Mouse (Mus musculus) thymus, adult 18-20 months (tissue): ENCODE measurements around the gene Gpbp1.
A peak's percentile ranks its signal among the peaks of the same experiment; 100 is the strongest.

Experiments used
- DNase-seq, 2 experiments: peaks; one replicate each; pipeline ENCODE4 v3.0.0; 2022; ENCODE audit warnings: mixed read lengths in 2 of 2

Gene Gpbp1

DNA sequence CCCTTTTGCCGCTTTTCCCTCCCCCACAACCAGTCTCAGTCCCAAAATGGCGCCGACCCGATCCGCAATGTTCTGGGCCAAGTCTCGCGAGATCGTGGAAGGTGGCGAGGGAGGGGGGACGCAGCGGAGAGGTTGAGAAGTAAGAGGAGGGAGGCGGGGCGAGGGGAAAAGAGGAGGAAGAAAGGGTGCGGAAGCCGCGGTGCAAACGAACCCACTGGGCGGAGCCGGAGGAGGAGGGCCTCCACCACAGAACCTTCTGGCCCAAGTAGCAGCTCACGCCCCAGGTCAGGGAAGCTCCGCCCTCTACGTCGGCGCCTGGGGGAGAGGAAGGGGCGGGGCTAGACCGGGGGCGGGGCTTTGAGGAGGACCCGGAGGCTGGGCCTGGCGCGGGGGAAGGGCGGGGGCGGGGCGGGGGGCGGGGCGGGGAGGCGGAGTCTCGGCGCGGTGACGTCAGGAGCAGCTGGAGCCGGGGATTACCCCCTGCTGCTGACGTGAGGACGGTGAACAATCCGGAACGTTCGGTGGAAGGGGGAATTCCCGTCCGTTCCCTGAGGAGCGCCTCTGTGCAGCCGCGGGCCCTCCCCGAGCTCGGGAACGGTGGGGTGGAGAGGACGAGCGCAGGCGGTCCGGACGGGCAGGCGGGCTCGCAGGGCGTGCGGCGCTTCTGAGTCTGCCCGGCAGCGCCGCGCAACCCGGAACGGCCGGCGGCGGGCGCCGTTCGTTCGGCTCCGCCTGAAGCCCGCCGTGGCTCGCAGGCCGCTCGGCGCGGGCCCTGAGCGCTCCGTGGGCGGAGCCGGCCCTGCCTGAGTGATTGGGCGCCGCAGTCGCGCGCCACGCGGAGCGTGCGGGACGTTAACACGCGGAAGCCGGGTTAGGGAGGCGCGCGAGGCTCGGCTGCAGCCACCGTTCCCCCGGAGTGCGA is at the start of gene Gpbp1:
Gene Gpbp1 (minus strand): TSS at position 310 of the 922 bp plus-strand sequence.
- DNase-seq = peak; percentile 100

DNA sequence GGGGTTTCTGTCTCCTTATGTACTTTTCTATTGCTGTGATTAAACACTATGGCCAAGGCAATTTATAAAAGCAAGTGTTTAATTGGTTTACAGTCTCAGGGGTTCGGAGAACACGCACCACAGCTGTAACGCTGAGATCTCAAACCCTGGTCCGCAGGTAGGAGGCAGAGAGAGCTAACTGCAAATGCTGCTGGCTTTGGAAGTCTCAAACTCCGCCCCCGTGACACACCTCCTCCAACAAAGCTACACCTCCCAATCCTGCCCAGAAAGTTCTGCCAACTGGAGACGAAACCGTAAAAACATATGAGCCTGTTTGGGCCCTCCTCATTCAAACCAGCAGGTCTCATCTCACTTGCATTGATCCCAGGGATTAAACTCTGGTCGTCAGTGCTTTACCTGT is 47.8 kb upstream of the Gpbp1 start:
- DNase-seq = no peak

GRCm38 (mm10) chr13:111536207-111536887 is 46.4 kb upstream of the Gpbp1 start:
- no peak for DNase-seq

- DNase-seq = no peak
Observed at GRCm38 (mm10) chr13:111534131-111534530, 44.2 kb upstream of the Gpbp1 start.

DNA sequence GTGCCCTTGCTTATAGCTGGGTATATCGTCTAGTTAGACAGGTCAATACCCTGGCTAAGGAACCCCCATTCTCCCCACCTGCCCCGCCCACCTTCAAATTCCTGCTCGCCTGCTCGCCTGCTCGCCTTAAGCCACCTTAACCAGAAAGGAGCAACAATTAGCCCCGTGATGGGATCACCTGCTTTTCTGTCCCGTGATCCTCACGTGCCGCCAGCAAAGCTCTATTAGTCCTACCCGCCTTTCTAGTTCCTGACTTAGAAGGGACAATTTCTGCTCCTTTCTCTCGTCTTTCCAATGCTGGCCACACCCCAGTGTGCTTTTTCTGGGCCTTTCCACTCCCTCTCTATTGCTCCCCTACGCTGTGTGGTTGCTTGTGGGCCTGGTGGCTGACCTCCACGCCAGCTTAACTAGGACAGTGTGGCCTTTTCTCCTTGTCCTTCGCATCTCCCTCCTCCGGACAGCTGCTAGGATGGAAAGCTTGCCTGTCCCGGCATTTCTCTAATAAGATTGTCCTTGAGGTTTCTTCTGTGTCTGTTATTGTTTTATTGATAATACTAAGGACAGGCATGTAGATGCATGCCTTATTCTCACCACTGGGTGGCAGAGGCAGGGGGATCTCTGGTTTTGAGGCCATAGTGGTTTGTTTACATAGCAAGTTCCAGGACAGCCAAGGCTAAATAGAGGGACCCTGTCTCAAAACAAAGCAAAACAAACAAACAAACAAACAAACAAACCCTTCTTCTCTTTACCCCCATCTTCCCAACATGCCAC is 42.5 kb upstream of the Gpbp1 start:
- DNase-seq = no peak

DNA sequence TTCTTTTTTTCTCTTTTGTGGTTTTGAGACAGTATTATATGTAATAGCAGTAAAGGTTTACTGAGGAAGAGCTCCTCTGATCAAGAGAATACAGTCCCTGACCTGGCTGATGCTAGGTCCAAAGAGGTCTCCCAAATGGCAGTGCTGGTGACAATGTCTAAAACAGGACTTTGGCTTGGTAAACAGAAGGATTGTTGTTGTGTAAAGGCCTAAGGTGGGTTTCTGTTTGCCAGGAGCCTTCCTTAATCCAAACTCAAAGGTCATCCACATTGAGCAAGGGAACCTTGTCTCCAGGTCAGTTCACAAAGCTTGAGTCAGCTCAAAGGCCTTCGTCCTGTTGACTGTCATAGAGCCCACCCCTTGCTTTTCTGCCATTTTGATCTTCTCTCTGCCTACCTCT is 41.8 kb upstream of the Gpbp1 start:
- no peak for DNase-seq

DNA sequence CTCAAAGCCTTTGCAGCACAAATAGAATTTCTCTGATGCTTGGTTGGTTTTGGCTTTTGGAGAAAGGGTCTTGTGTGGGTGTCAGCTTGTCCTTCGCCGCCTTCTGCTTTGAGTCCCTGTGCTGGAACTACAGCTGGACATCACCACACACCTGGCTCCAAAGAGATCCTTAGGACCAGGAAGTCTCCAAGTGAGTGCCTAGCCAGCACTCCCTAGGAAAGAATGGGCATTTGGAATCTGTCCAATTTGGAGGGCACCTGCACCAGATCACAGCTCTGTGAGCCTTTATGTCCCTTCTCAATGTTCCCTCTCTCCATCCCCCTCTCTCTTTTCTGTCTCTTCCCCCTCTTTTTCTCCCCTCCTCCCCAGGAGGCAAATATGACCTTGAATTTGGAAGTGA is 34.4 kb upstream of the Gpbp1 start:
- no peak for DNase-seq

- no peak for DNase-seq
Observed at GRCm38 (mm10) chr13:111522336-111522735, 32.4 kb upstream of the Gpbp1 start.

DNA sequence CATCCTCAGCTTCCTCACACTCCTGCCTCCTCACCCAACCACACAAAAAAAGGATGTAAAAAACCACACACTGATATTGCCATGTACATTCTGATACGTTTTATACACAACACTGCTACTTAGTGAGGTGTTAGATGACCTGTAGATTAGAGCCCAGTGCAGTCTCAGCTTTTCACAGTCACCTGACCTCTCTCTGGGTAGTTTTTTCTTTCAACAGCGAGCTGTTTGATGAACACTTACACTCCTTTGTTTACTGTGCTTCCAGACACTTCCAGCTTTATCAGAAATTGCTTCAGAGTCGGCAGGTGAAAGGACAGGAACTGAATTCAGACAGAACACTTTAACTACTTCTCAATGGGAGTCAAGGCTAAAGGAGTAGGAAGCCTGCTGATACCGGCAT is 30.5 kb upstream of the Gpbp1 start:
- no peak for DNase-seq

GRCm38 (mm10) chr13:111518332-111518731 is 28.4 kb upstream of the Gpbp1 start:
- no peak for DNase-seq

- DNase-seq = no peak
Observed at GRCm38 (mm10) chr13:111516385-111517150, 26.7 kb upstream of the Gpbp1 start.

- DNase-seq = no peak
Observed at GRCm38 (mm10) chr13:111509385-111509784, 19.5 kb upstream of the Gpbp1 start.

GRCm38 (mm10) chr13:111508645-111509044 is 18.7 kb upstream of the Gpbp1 start:
- DNase-seq = no peak

DNA sequence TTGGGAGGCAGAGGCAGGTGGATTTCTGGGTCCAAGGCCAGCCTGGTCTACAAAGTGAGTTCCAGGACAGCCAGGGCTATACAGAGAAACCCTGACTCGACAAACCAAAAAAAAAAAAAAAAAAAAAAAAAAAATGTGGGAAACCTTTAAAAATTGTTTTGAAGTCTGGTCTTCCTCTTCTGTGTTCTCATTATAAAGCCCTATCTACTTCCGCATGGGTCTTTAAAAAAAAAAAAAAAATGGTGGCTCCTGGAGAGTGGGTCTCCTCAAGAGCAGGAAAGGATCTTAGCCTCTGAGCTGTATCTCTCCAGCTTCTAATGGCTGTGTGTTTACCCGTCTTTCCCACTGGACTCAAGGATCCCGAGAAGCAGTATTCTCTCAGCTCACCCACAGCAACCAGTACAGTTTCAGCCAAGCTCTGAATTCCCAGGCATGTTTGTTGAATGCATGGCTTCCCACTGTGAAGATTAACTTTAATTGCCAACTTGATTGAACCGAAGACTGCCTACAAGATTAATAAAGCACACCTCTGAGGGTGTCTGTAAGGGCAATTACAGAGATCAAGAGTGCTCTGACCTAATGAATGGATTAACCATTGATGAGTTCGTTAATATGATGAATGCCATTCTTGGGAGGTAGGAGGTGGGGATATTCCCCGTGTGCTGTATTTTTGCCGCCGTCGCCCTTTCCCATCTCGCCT is 4.6 kb upstream of the Gpbp1 start:
- no peak for DNase-seq

DNA sequence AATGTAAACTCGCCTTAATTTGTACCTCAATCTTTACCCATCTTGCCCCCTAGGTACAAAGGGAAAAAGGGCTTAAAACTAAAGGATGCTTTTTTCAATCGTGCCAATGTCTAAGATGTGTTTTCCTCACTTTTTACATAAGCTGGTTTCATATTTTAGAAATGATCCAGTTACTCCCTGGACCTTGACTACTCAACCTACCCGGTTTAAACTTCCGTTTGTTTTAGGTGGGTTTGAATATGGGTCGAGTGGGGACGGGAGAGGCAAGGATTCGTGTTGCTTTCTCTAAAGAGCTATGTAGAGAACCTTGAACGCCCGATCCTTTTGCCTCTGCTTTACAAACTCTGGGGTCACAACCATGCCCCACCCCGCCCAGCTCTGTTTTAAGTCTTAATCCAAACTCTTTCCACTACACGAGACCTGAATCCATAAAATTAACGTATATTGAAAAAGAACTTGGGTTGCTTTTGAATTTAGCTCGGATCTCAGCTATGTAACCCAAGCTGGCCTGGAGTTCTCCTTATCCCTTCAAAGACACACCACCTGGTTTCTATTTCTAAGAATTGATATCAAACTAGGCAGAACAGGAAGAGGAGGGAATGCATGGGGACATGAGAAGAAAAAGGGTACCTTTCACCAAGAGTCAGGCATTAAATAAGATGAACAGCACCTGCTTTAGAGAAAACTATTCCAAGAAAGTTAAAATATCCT is 1.3 kb upstream of the Gpbp1 start:
- DNase-seq = no peak

- DNase-seq = no peak
Observed at GRCm38 (mm10) chr13:111489502-111489801, 459 bp downstream of the Gpbp1 start.

GRCm38 (mm10) chr13:111488651-111489501 is 1.0 kb downstream of the Gpbp1 start:
- DNase-seq = peak; percentile 34 to 37

DNA sequence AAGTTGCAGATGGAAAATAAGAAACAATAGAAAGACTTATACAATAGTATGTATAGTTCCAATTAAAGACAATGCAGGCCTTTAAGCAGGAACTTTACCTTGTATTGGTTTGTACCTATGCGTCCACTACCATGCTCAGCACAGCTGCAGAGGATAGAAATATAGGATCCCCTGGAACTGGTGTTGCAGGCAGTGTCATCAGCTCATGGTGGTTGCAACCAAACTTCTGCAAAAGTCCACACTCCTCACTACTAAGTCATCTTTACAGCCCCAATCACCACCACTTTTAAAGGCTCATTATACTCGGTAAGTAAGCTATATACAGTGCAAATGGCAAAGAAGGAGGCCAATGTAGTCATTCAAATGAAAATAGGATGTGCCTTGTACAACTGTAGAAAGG is 12.2 kb downstream of the Gpbp1 start:
- no peak for DNase-seq

GRCm38 (mm10) chr13:111470562-111471237 is 19.2 kb downstream of the Gpbp1 start:
- no peak for DNase-seq

DNA sequence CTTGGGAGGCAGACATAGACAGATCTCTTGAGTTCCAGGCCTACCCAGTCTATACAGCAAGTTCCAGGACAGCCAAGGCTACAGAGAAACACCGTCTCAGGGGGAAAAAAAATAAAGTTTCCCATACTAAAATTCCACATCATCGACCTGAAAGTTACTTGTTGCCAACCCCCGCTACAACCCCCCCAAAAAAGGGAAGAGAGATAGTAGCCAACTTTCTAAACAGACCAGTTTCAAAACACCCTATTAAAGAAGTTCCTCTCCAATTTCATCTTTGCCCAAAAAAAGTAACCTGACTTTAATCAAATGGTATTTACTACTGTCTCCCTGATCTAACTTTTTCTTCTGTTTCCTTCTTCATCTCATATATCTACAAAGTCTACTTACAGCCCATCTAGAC is 22.6 kb downstream of the Gpbp1 start:
- no peak for DNase-seq
